Mouse (Mus musculus): Measurements from ENCODE around the gene Tti1.

DNA sequence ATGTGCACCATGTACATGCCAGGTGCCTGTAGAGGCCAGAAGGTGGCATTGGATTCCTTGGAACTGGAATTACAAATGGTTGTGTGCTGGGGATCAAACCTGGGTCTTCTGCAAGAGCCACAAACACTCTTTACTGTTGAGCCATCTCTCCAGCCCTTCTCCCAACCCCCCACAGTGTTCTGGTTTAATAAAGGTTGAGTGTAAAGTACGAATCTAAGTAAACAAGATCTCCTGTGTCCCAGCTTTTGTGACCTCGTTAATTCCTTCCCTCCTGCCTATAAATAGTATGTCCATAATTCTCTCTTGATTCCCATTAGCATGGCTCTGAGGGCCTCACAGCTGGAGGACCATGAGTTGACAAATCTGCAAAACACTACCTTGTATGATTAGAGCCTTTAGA is 49.7 kb upstream of the Tti1 start:
- TF ChIP-seq POLR2A (IDR thresholded peaks at IDR 0.05; ENCODE audit: low read depth, low read length): no peak
- TF ChIP-seq CTCF (IDR thresholded peaks at IDR 0.05; ENCODE audit: extremely low read depth, insufficient read depth, insufficient read length, insufficient replicate concordance): no peak
